Mouse (Mus musculus): ENCODE results near the gene Fbln2. TPM values are rescaled to one million over a fixed set of nuclear protein-coding genes. Genes with fewer than 3 reads are reported as not detected.
A peak's percentile ranks its signal among the peaks of the same experiment; 100 is the strongest.

Gene Fbln2
- polyA plus RNA-seq, 1 experiment from 2014 or later: 156 TPM

DNA sequence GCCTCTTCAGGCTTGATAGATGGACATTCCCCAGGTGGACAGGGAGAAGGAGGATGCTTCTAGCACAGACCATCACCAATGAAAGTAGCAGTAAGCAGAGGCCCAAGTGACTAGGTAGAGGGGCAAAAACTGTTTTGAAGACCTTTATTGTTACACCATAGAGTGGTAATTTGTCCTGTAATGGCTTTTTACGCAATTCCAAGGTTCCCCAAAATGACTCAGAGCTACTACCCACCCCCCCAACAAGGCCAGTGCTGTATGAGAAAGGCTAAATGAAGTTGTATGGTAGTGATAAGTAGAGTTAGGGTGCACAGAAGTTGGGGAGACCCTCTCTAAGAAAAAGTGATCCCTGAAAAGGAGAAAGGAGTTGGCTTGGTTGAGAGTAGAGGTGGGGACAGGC, 35.1 kb downstream of the Fbln2 start:
- H3K27me3 ChIP-seq: no peaks in the 10 kb centered on the region
- H3K4me1 ChIP-seq (replicated peaks): no peaks in the 10 kb centered on the region
- 86% methylated on average over 1 of the region's 1 CpGs for WGBS
- H3K36me3 ChIP-seq: no peaks in the 10 kb centered on the region
- no peak overlapping the region for H3K9ac ChIP-seq
- no peak for ATAC-seq (replicated peaks; ENCODE audit: insufficient number of reproducible peaks, insufficient read depth, low FRiP score, low read depth)
- no peak overlapping the region for H3K4me2 ChIP-seq
- no peak overlapping the region for H3K27ac ChIP-seq
- H3K4me3 ChIP-seq: no peak overlapping the region
- H3K9me3 ChIP-seq (replicated peaks): no peaks in the 10 kb centered on the region

DNA sequence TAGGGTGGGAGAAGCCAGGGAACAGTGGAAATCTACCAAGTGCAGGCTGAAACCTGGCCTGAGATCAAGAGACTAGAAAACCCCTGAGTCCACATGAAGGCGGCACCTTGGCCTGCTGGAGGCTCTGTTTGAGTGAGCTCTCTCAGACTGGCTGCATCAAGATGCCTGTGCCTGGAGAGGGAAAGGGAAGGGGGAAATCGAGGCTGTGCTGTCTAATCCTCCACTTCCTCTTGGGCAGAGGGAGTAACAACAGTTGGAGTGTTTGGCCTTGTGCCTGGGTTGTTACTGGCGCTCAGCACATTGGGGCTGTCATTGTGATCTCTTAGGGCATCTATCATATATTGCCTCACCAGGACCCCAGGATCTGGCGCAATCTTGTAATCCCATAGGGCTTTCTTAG, 36.4 kb downstream of the Fbln2 start:
- Histone ChIP-seq H3K9me3 (replicated peaks) (no peaks in the 10 kb centered on the region), H3K27me3 (no peaks in the 10 kb centered on the region; the same call in 1 of the 2 replicates), H3K4me1 (replicated peaks) (no peaks in the 10 kb centered on the region), H3K4me3 (no peak overlapping the region), H3K27ac (no peak overlapping the region), H3K9ac (no peak overlapping the region), H3K4me2 (no peak overlapping the region), H3K36me3 (no peaks in the 10 kb centered on the region)
- WGBS: 62% methylated on average over 4 of the region's 4 CpGs
- no peak for ATAC-seq (replicated peaks; ENCODE audit: insufficient number of reproducible peaks, insufficient read depth, low FRiP score, low read depth)

DNA sequence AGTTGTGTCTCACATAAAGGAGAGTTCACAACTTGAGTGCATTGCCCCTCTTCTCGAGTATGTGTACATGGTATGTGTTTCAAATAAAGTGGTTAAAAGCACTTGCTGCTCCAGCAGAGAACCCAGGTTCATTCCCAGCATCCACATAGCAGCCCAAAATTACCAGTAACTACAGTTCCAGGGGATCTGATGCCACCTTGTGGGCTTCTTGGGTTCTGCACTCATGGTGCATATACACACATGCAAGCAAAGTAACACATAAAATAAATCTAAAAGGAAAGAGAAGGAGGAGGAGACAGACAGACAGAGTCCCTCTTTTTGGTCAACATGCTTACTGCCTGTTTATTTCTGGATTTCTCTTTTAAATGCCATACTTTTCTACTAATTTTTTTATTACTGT, 37.5 kb downstream of the Fbln2 start:
- WGBS: 85% methylated on average over 1 of the region's 1 CpGs
- Histone ChIP-seq H3K36me3 (no peaks in the 10 kb centered on the region), H3K4me2 (no peak overlapping the region), H3K4me1 (replicated peaks) (no peaks in the 10 kb centered on the region), H3K27ac (no peak overlapping the region), H3K9ac (no peak overlapping the region), H3K27me3 (no peaks in the 10 kb centered on the region; the same call in 1 of the 2 replicates), H3K9me3 (replicated peaks) (no peaks in the 10 kb centered on the region), H3K4me3 (no peak overlapping the region)
- no peak for ATAC-seq (replicated peaks; ENCODE audit: insufficient number of reproducible peaks, insufficient read depth, low FRiP score, low read depth)

DNA sequence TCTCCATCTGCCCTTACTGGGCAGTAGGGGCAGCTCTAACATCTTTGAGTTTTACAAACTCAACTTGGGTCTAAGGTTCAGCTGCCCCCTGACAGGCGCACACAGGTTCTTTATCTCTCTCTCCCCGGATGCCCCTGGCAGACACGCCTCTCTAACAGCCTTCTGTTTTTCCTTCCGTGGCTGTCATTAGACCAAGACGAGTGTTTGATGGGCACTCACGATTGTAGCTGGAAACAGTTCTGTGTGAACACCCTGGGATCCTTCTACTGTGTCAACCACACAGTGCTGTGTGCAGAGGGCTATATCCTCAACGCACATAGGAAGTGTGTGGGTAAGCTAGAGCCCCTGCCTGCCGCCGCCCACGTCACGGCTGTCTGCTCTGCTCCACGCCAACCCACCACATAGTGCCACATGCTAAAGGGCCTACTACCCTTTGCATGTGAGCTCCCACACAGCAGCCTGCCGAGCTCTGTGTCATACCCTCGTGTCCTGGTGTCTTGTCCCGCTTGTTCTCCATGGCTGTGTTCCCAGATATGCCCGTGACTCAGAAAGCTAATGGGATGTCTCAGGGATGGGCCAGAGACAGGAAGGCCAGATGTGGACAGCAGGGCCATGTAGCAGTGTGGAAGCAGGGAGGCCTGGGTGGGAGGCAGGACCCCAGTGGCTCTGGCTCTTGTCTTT, 47.3 kb downstream of the Fbln2 start:
- no peaks in the 10 kb centered on the region for H3K9me3 ChIP-seq (replicated peaks)
- H3K27me3 ChIP-seq: 0 out of 2 replicates have a peak, but pooled peaks cover 3% of the 10 kb centered on the region
- H3K27ac ChIP-seq: no peak overlapping the region
- H3K4me1 ChIP-seq (replicated peaks): 0 out of 2 replicates have a peak, but pooled peaks cover 3% of the 10 kb centered on the region
- 65% methylated on average over 16 of the region's 16 CpGs for WGBS
- H3K9ac ChIP-seq: no peak overlapping the region
- no peak overlapping the region for H3K4me2 ChIP-seq
- H3K4me3 ChIP-seq: no peak overlapping the region
- ATAC-seq (replicated peaks; ENCODE audit: insufficient number of reproducible peaks, insufficient read depth, low FRiP score, low read depth): no peak
- H3K36me3 ChIP-seq: no peaks in the 10 kb centered on the region

DNA sequence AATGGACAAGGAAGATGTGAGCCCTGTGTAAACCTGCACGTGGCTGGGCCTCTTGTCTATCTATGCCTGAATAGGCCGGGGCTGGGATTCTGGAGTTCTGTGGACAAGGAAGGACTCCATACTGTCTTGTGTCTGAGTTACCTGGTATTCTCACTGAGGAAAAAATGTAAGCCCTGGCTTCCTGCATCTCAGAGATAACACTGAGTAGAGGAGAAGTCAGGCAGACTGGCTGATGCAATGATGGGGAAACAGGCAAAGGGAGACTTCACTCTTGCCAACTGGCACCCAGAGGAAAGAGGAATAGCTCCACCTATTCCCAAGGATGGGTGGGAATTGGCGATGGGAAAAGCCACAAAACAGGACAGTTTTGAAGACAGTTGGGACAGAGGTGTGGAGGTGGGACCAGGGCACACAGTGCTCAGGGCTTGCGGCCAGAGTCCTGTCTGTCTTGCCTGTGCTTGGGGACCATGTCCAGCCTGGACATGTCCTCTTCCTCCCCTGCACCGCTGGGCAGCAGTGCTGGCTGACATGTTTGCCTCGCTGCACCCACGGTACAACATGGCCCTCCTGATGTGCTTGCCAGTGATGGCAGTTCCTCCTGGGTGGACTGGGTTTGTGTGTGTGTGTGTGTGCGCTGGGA, 48.2 kb downstream of the Fbln2 start:
- Histone ChIP-seq H3K27ac (no peak overlapping the region), H3K4me2 (no peak overlapping the region), H3K4me3 (no peak overlapping the region), H3K36me3 (no peaks in the 10 kb centered on the region), H3K9ac (no peak overlapping the region), H3K27me3 (0 out of 2 replicates have a peak, but pooled peaks cover 2% of the 10 kb centered on the region), H3K9me3 (replicated peaks) (no peaks in the 10 kb centered on the region), H3K4me1 (replicated peaks) (0 out of 2 replicates have a peak, but pooled peaks cover 3% of the 10 kb centered on the region)
- WGBS: 78% methylated on average over 8 of the region's 8 CpGs
- no peak for ATAC-seq (replicated peaks; ENCODE audit: insufficient number of reproducible peaks, insufficient read depth, low FRiP score, low read depth)

DNA sequence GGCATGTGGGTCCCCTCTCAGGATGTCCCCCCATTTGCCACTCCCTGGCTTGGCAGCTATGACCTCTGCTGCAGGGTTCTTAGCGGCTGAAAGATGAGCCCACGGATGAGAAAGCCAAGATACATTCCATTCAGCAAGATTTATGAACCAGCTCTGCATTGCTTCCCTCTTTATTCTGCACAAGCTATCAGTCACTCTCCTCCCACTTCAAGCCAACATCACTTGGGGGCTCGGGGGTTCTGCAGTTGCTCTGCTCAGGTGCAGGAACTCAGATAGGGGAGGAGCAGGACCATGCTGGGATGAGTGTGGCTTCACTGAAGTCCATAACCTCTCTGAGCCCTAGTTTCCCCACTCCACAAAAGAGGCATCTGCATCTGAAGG, 48.7 kb downstream of the Fbln2 start:
- H3K9ac ChIP-seq: no peak overlapping the region
- no peaks in the 10 kb centered on the region for H3K9me3 ChIP-seq (replicated peaks)
- H3K4me3 ChIP-seq: no peak overlapping the region
- WGBS: 46% methylated on average over 3 of the region's 3 CpGs
- no peak overlapping the region for H3K4me2 ChIP-seq
- ATAC-seq (replicated peaks; ENCODE audit: insufficient number of reproducible peaks, insufficient read depth, low FRiP score, low read depth): no peak
- 0 out of 2 replicates have a peak, but pooled peaks cover 3% of the 10 kb centered on the region for H3K4me1 ChIP-seq (replicated peaks)
- no peak overlapping the region for H3K27ac ChIP-seq
- H3K27me3 ChIP-seq: 0 out of 2 replicates have a peak, but pooled peaks cover 3% of the 10 kb centered on the region
- no peaks in the 10 kb centered on the region for H3K36me3 ChIP-seq

DNA sequence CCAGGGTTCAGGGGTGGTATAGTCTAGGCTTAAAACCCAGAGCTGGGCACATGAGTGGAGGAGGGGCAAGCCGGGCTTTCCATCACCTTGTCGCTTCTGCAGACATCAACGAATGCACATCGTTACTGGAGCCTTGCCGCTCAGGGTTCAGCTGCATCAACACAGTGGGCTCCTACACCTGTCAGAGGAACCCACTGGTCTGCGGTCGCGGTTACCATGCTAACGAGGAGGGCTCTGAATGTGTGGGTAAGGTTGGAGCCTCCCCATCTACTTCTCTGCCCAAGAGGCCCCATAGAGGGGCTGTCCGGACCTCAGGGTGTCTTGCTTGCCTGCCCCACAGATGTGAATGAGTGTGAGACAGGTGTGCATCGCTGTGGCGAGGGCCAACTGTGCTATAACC, 53.4 kb downstream of the Fbln2 start:
- 79% methylated on average over 12 of the region's 12 CpGs for WGBS
- Histone ChIP-seq H3K4me1 (replicated peaks) (peaks cover 3% of the 10 kb centered on the region; the same call in 1 of the 2 replicates), H3K9ac (no peak overlapping the region), H3K27me3 (0 out of 2 replicates have a peak, but pooled peaks cover 3% of the 10 kb centered on the region), H3K4me3 (no peak overlapping the region), H3K9me3 (replicated peaks) (no peaks in the 10 kb centered on the region), H3K27ac (no peak overlapping the region), H3K4me2 (no peak overlapping the region), H3K36me3 (peaks cover 3% of the 10 kb centered on the region; the same call in 1 of the 2 replicates)
- 0 out of 2 replicates have a peak, but pooled peaks have one; percentile 44 for ATAC-seq (replicated peaks; ENCODE audit: insufficient number of reproducible peaks, insufficient read depth, low FRiP score, low read depth)

DNA sequence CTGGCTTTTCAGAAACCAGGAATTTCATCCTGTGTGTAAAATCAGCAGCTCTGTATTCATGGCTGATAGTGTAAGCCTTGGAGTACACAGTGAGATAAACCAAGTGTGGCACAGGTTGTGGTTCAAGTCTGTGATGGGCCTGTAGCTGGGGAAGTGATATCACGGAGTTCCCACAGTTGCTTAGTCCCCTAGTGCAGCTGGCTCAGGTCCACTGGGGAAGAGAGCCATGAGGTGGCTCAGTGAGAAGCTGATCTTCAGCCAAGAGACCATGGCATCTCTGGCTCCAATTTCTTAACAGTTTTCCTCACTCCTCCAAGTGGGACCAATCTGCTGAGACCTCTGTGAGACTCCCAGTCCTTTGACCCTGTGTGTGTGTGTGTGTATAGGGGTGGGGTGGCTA, 54.4 kb downstream of the Fbln2 start:
- no peak overlapping the region for H3K27ac ChIP-seq
- no peak for ATAC-seq (replicated peaks; ENCODE audit: insufficient number of reproducible peaks, insufficient read depth, low FRiP score, low read depth)
- no peak overlapping the region for H3K9ac ChIP-seq
- H3K9me3 ChIP-seq (replicated peaks): no peaks in the 10 kb centered on the region
- 0 out of 2 replicates have a peak, but pooled peaks cover 3% of the 10 kb centered on the region for H3K27me3 ChIP-seq
- H3K4me3 ChIP-seq: no peak overlapping the region
- peaks cover 6% of the 10 kb centered on the region; the same call in 1 of the 2 replicates for H3K36me3 ChIP-seq
- WGBS: 48% methylated on average over 1 of the region's 1 CpGs
- no peak overlapping the region for H3K4me2 ChIP-seq
- H3K4me1 ChIP-seq (replicated peaks): peaks cover 3% of the 10 kb centered on the region; the same call in 1 of the 2 replicates

DNA sequence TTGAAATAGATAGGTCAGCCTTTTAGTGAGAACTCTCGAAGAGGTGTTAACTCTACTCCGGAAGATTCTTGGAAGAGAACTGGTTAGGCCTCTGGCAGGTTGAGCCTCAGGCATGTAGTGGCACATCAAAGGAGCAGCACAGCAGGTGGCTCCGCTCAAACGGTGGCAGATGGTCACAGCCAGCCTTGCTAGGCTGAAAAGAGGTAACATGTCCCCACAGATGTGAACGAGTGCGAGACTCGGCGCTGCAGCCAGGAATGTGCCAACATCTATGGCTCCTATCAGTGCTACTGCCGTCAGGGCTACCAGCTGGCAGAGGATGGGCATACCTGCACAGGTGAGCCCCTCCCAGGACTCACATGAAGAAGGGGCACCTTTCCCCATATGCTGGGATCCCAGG, 56.1 kb downstream of the Fbln2 start:
- no peak overlapping the region for H3K27ac ChIP-seq
- H3K9me3 ChIP-seq (replicated peaks): no peaks in the 10 kb centered on the region
- H3K9ac ChIP-seq: no peak overlapping the region
- no peak overlapping the region for H3K4me3 ChIP-seq
- peaks cover 6% of the 10 kb centered on the region; the same call in 1 of the 2 replicates for H3K36me3 ChIP-seq
- WGBS: 45% methylated on average over 9 of the region's 9 CpGs
- H3K4me1 ChIP-seq (replicated peaks): peaks cover 3% of the 10 kb centered on the region; the same call in 1 of the 2 replicates
- 0 out of 2 replicates have a peak, but pooled peaks cover 3% of the 10 kb centered on the region for H3K27me3 ChIP-seq
- H3K4me2 ChIP-seq: no peak overlapping the region
- no peak for ATAC-seq (replicated peaks; ENCODE audit: insufficient number of reproducible peaks, insufficient read depth, low FRiP score, low read depth)

DNA sequence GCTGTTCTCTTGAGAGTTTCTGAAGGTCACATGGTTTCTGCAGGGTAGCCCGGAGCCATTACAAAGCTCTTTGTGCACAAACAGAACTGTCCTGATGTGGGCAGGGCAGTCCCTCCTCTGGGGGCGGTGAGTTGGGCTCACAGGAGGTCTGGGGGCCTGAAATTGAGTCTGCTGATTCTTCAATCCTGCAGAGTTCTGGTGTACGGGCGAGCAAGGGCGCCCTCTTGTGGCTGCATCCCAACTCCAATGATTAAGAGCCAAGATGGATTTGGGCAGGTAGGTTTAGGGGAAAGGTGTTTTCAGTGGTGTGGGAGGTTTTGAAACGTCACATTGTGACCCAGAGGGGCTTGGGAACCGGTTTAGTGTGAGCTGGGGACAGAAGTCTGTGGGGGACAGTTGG, 65.3 kb downstream of the Fbln2 start:
- no peak overlapping the region for H3K9ac ChIP-seq
- H3K36me3 ChIP-seq: no peaks in the 10 kb centered on the region
- no peaks in the 10 kb centered on the region for H3K4me1 ChIP-seq (replicated peaks)
- peaks cover 27% of the 10 kb centered on the region for H3K27me3 ChIP-seq
- no peaks in the 10 kb centered on the region for H3K9me3 ChIP-seq (replicated peaks)
- no peak overlapping the region for H3K4me2 ChIP-seq
- WGBS: 3% methylated on average over 7 of the region's 7 CpGs
- no peak for ATAC-seq (replicated peaks; ENCODE audit: insufficient number of reproducible peaks, insufficient read depth, low FRiP score, low read depth)
- no peak overlapping the region for H3K4me3 ChIP-seq
- H3K27ac ChIP-seq: no peak overlapping the region

DNA sequence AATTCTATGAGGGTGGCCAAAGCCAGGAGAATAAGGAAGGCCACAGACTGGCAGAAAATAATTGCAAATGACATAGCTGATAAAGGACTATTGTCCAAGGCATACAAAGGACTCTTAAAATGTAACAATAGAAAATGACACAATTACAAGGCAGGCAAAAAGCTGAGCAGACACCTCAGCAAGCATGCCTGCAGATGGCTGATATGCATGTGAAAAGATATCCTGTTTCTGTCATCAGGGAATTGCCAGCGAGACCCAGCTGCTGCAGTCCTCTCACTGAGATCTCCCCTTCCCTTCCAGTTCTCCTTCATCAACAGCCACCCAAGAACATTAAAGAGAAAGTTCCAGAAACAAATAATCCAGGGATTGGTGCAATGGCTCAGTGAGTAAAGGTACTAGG, 66.0 kb downstream of the Fbln2 start:
- H3K4me3 ChIP-seq: no peak overlapping the region

More for the DNA sequence above, 66.0 kb downstream of the Fbln2 start:
- H3K27ac ChIP-seq: no peak overlapping the region
- no peak overlapping the region for H3K9ac ChIP-seq
- H3K27me3 ChIP-seq: peaks cover 34% of the 10 kb centered on the region
- H3K4me1 ChIP-seq (replicated peaks): no peaks in the 10 kb centered on the region
- H3K36me3 ChIP-seq: no peaks in the 10 kb centered on the region
- WGBS: 21% methylated on average over 1 of the region's 1 CpGs
- H3K4me2 ChIP-seq: no peak overlapping the region
- H3K9me3 ChIP-seq (replicated peaks): no peaks in the 10 kb centered on the region
- ATAC-seq (replicated peaks; ENCODE audit: insufficient number of reproducible peaks, insufficient read depth, low FRiP score, low read depth): no peak
